Mouse (Mus musculus): ENCODE data around the gene Nav3. TPM values are rescaled to one million over a fixed set of nuclear protein-coding genes. Genes with fewer than 3 reads are reported as not detected.

Gene Nav3
- total and polyA plus RNA-seq, 3 experiments, result not detected

DNA sequence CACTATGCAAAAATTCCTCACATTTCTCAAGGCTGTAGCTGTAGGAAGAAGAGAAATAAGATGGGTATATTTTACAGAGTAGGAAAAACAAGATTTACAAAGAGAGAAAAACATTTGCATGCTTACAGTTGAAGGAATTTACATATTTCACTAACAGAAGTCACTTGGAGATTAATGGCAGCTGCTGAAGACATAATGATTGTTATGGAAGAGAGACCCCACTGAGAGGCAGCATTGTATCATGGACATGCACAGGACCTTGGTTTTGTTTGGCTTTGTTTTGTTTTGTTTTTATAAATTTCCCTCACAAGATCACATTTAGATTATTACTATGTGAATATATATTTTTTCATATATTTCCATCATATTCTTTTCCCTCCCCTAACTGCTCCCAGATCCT is 335.4 kb downstream of the Nav3 start:
- no peak overlapping the region for H3K27ac ChIP-seq (ENCODE audit: control insufficient read depth, low read depth, low read length)
- no peak for TF ChIP-seq GATA1 (IDR thresholded peaks at IDR 0.05; ENCODE audit: low read depth, low read length)
- no peak for TF ChIP-seq ETS1 (IDR thresholded peaks at IDR 0.05; ENCODE audit: low read depth, low read length)
- no peaks in the 10 kb centered on the region for H3K27me3 ChIP-seq (ENCODE audit: control insufficient read depth in 1 of 2, insufficient read depth in 2 of 2, low read length in 2 of 2)
- no peaks in the 10 kb centered on the region for H3K9me3 ChIP-seq (replicated peaks; ENCODE audit: insufficient read depth, low read length)
- H3K36me3 ChIP-seq (ENCODE audit: control insufficient read depth in 1 of 2, insufficient read depth in 2 of 2, low read length in 2 of 2), result no peaks in the 10 kb centered on the region
- H3K9ac ChIP-seq (ENCODE audit: control insufficient read depth, low read depth, low read length, poor library complexity, severe bottlenecking), result no peak overlapping the region
- no peaks in the 10 kb centered on the region for H3K4me1 ChIP-seq (ENCODE audit: control insufficient read depth in 1 of 2, insufficient read depth in 2 of 2, low read length in 2 of 2)
- no peak for DNase-seq (ENCODE audit: low read depth, low spot score)
- H3K79me2 ChIP-seq (ENCODE audit: control insufficient read depth, insufficient read depth, low read length, poor library complexity), result no peaks in the 10 kb centered on the region
- H3K4me3 ChIP-seq (ENCODE audit: control insufficient read depth in 1 of 2, insufficient read depth in 1 of 2, low read depth in 2 of 2, low read length in 2 of 2), result no peak overlapping the region

DNA sequence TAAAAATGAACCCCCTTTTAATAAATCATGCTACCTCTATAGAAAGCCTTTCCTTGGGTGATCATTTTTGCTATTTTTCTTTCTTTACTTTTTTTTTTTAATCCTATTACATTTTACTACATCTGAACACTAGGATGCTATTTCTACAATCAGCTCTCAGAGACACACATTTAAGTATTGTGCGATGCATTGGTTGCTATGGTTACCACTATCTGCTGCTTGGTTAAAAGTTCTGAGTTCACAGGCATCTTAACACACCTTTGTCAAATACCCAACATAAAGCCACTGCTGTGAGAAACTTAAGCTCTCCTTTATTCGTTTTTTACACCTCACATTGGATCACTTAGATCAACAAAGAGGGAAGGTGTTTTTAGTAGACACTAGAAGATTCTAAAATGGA is 338.7 kb downstream of the Nav3 start:
- Histone ChIP-seq H3K79me2 (ENCODE audit: control insufficient read depth, insufficient read depth, low read length, poor library complexity) (no peaks in the 10 kb centered on the region), H3K4me1 (ENCODE audit: control insufficient read depth in 1 of 2, insufficient read depth in 2 of 2, low read length in 2 of 2) (no peaks in the 10 kb centered on the region), H3K9ac (ENCODE audit: control insufficient read depth, low read depth, low read length, poor library complexity, severe bottlenecking) (no peak overlapping the region), H3K4me3 (ENCODE audit: control insufficient read depth in 1 of 2, insufficient read depth in 1 of 2, low read depth in 2 of 2, low read length in 2 of 2) (no peak overlapping the region), H3K27me3 (ENCODE audit: control insufficient read depth in 1 of 2, insufficient read depth in 2 of 2, low read length in 2 of 2) (no peaks in the 10 kb centered on the region), H3K36me3 (ENCODE audit: control insufficient read depth in 1 of 2, insufficient read depth in 2 of 2, low read length in 2 of 2) (no peaks in the 10 kb centered on the region), H3K9me3 (replicated peaks; ENCODE audit: insufficient read depth, low read length) (no peaks in the 10 kb centered on the region), H3K27ac (ENCODE audit: control insufficient read depth, low read depth, low read length) (no peak overlapping the region)
- no peak for TF ChIP-seq MAZ (IDR thresholded peaks at IDR 0.05; ENCODE audit: low read depth, low read length)
- TF ChIP-seq CHD1 (IDR thresholded peaks at IDR 0.05; ENCODE audit: low read depth, low read length), result no peak
- no peak for TF ChIP-seq MAX (IDR thresholded peaks at IDR 0.05; ENCODE audit: low read length)
- TF ChIP-seq SMC3 (IDR thresholded peaks at IDR 0.05; ENCODE audit: low read depth, low read length), result no peak
- no peak for TF ChIP-seq ZC3H11A (IDR thresholded peaks at IDR 0.05; ENCODE audit: low read depth, low read length)
- TF ChIP-seq NELFE (IDR thresholded peaks at IDR 0.05; ENCODE audit: low read depth, low read length), result no peak
- no peak for TF ChIP-seq MYC (IDR thresholded peaks at IDR 0.05; ENCODE audit: low read depth, low read length)
- TF ChIP-seq POLR2AphosphoS2 (IDR thresholded peaks at IDR 0.05; ENCODE audit: low read length), result no peak
- TF ChIP-seq E2F4 (IDR thresholded peaks at IDR 0.05; ENCODE audit: borderline replicate concordance, low read depth, low read length), result no peak
- no peak for TF ChIP-seq JUND (IDR thresholded peaks at IDR 0.05; ENCODE audit: low read depth, low read length)
- TF ChIP-seq USF1 (IDR thresholded peaks at IDR 0.05; ENCODE audit: low read depth, low read length), result no peak
- no peak for TF ChIP-seq CHD2 (IDR thresholded peaks at IDR 0.05; ENCODE audit: low read length)
- no peak for TF ChIP-seq ZKSCAN1 (IDR thresholded peaks at IDR 0.05; ENCODE audit: low read depth, low read length)
- TF ChIP-seq RAD21 (IDR thresholded peaks at IDR 0.05; ENCODE audit: low read depth, low read length), result no peak
- no peak for TF ChIP-seq TBP (IDR thresholded peaks at IDR 0.05; ENCODE audit: low read depth, low read length)
- TF ChIP-seq HCFC1 (IDR thresholded peaks at IDR 0.05; ENCODE audit: low read depth, low read length), result no peak
- TF ChIP-seq GATA1 (IDR thresholded peaks at IDR 0.05; ENCODE audit: low read depth, low read length), result no peak
- DNase-seq (ENCODE audit: low read depth, low spot score), result no peak

Data from MEL (cell line).